Mouse (Mus musculus) CH12.LX (cell line): ENCODE measurements around the gene Ric8b. TPM values are rescaled to one million over a fixed set of nuclear protein-coding genes. Genes with fewer than 3 reads are reported as not detected.

ENCODE experiments used
- DNase-seq: peaks from one replicate; pipeline ENCODE4 v3.0.0-alpha.2; 2013; ENCODE audit errors: extremely low read depth
- H3K27ac ChIP-seq: 2 replicates; pipeline ENCODE4 v1.5.1; 2012; ENCODE audit warnings: low read depth, mild to moderate bottlenecking, control low read depth, moderate library complexity; ENCODE audit not compliant: insufficient read depth
- H3K27me3 ChIP-seq: replicated peaks from 2 replicates; pipeline ENCODE3; 2012; ENCODE audit warnings: inconsistent platforms
- H3K36me3 ChIP-seq, 2 experiments: replicated peaks in 1 of 2; 2 replicates each; pipeline versions ENCODE3 to v1.6.1; 2012; ENCODE audit warnings: inconsistent platforms in 1 of 2, low read length in 1 of 2, mild to moderate bottlenecking in 1 of 2, mixed read lengths in 1 of 2, moderate library complexity in 1 of 2; ENCODE audit not compliant: control insufficient read depth in 1 of 2, insufficient read depth in 1 of 2
- H3K4me1 ChIP-seq, 2 experiments: 2 replicates each; pipeline ENCODE4 v1.6.1; 2012; ENCODE audit warnings: inconsistent platforms in 1 of 2, moderate library complexity in 1 of 2; ENCODE audit not compliant: insufficient read depth in 2 of 2, control insufficient read depth in 1 of 2
- H3K4me2 ChIP-seq: 2 replicates; pipeline ENCODE4 v1.6.1; 2012; ENCODE audit warnings: low read depth, mild to moderate bottlenecking, control low read depth; ENCODE audit not compliant: poor library complexity, insufficient read depth, severe bottlenecking
- H3K4me3 ChIP-seq, 3 experiments: fragments of 150-350 bp in 1 of 3; sonication (generic) in 1 of 3; replicated peaks in 1 of 3; 2 replicates each; pipeline versions ENCODE3 to v1.5.1; 2011 to 2012; ENCODE audit warnings: low read depth in 2 of 3, low read length in 2 of 3, mild to moderate bottlenecking in 2 of 3, moderate library complexity in 2 of 3, control low read depth in 1 of 3, improper control_type of control experiment in 1 of 3, inconsistent platforms in 1 of 3, mixed read lengths in 1 of 3; ENCODE audit not compliant: poor library complexity in 1 of 3
- H3K79me2 ChIP-seq: replicated peaks from 2 replicates; pipeline ENCODE4 v1.6.1; 2012; ENCODE audit warnings: mild to moderate bottlenecking, moderate library complexity; ENCODE audit not compliant: control insufficient read depth, poor library complexity, insufficient read depth, severe bottlenecking; ENCODE audit errors: extremely low read depth
- H3K9ac ChIP-seq: 2 replicates; pipeline ENCODE4 v1.6.1; 2012; ENCODE audit warnings: low read depth, mild to moderate bottlenecking, control low read depth, moderate library complexity; ENCODE audit not compliant: insufficient read depth
- H3K9me3 ChIP-seq: replicated peaks from 2 replicates; pipeline ENCODE3; 2012; ENCODE audit warnings: low read length, inconsistent platforms, mixed read lengths
- BHLHE40 ChIP-seq: IDR thresholded peaks from 2 replicates; pipeline ENCODE4 v1.6.1; 2011; ENCODE audit warnings: mild to moderate bottlenecking, low read depth, low read length, improper control_type of control experiment
- CTCF ChIP-seq, 2 experiments: IDR thresholded peaks in 1 of 2; conservative IDR thresholded peaks in 1 of 2; 2 replicates each; pipeline ENCODE4 v1.5.1; 2011 to 2012; ENCODE audit warnings: low read depth in 2 of 2, low read length in 2 of 2, improper control_type of control experiment in 1 of 2, inconsistent platforms in 1 of 2, mild to moderate bottlenecking in 1 of 2, moderate library complexity in 1 of 2
- E2F4 ChIP-seq: IDR thresholded peaks from 2 replicates; pipeline ENCODE4 v1.6.1; 2011; ENCODE audit warnings: low read depth, low read length, improper control_type of control experiment; ENCODE audit not compliant: insufficient replicate concordance
- ELF1 ChIP-seq: IDR thresholded peaks from 2 replicates; pipeline ENCODE4 v1.6.1; 2014; ENCODE audit warnings: low read depth, mild to moderate bottlenecking, inconsistent platforms, low read length, improper control_type of control experiment
- EP300 ChIP-seq: IDR thresholded peaks from 2 replicates; pipeline ENCODE4 v1.6.1; 2011; ENCODE audit warnings: low read length, improper control_type of control experiment
- GABPA ChIP-seq: IDR thresholded peaks from 2 replicates; pipeline ENCODE4 v1.6.1; 2012; ENCODE audit warnings: low read depth, low read length, improper control_type of control experiment, inconsistent platforms; ENCODE audit not compliant: insufficient replicate concordance
- JUN ChIP-seq: IDR thresholded peaks from 2 replicates; pipeline ENCODE4 v1.6.1; 2011; ENCODE audit warnings: low read depth, mild to moderate bottlenecking, low read length, improper control_type of control experiment, moderate library complexity; ENCODE audit not compliant: insufficient read depth
- JUND ChIP-seq: conservative IDR thresholded peaks from 2 replicates; pipeline ENCODE4 v1.6.1; 2011; ENCODE audit warnings: low read depth, low read length, improper control_type of control experiment
- MAFK ChIP-seq: IDR thresholded peaks from 2 replicates; pipeline ENCODE4 v1.6.1; 2011; ENCODE audit warnings: low read length, improper control_type of control experiment; ENCODE audit not compliant: insufficient replicate concordance
- MEF2A ChIP-seq: IDR thresholded peaks from 2 replicates; pipeline ENCODE4 v1.6.1; 2014; ENCODE audit warnings: low read depth, mild to moderate bottlenecking, inconsistent platforms, low read length, improper control_type of control experiment, borderline replicate concordance
- MYC ChIP-seq: IDR thresholded peaks from 2 replicates; pipeline ENCODE4 v1.6.1; 2011; ENCODE audit warnings: low read depth, mild to moderate bottlenecking, improper control_type of control experiment, low read length
- NELFE ChIP-seq: IDR thresholded peaks from 2 replicates; pipeline ENCODE4 v1.6.1; 2011; ENCODE audit warnings: low read depth, low read length, improper control_type of control experiment
- NRF1 ChIP-seq: IDR thresholded peaks from 2 replicates; pipeline ENCODE4 v1.6.1; 2014; ENCODE audit warnings: low read depth, mild to moderate bottlenecking, inconsistent platforms, low read length, improper control_type of control experiment, moderate library complexity
- PAX5 ChIP-seq: IDR thresholded peaks from 2 replicates; pipeline ENCODE4 v1.6.1; 2012; ENCODE audit warnings: low read length, inconsistent platforms, mixed read lengths
- POLR2A ChIP-seq: IDR thresholded peaks from 2 replicates; pipeline ENCODE4 v1.6.1; 2011; ENCODE audit warnings: low read depth, mild to moderate bottlenecking, improper control_type of control experiment, low read length
- RCOR1 ChIP-seq: conservative IDR thresholded peaks from 2 replicates; pipeline ENCODE4 v1.6.1; 2012; ENCODE audit warnings: low read depth, mild to moderate bottlenecking, inconsistent platforms, low read length, improper control_type of control experiment
- SMC3 ChIP-seq: IDR thresholded peaks from 2 replicates; pipeline ENCODE4 v1.6.1; 2011; ENCODE audit warnings: low read depth, low read length, improper control_type of control experiment
- TCF12 ChIP-seq: IDR thresholded peaks from 2 replicates; pipeline ENCODE4 v1.6.1; 2014; ENCODE audit warnings: low read depth, mild to moderate bottlenecking, inconsistent platforms, low read length, improper control_type of control experiment
- UBTF ChIP-seq: IDR thresholded peaks from 2 replicates; pipeline ENCODE4 v1.6.1; 2012; ENCODE audit warnings: low read depth, mild to moderate bottlenecking, inconsistent platforms, low read length, improper control_type of control experiment, moderate library complexity
- USF1 ChIP-seq: IDR thresholded peaks from 2 replicates; pipeline ENCODE4 v1.6.1; 2014; ENCODE audit warnings: low read depth, mild to moderate bottlenecking, inconsistent platforms, low read length, improper control_type of control experiment
- USF2 ChIP-seq: conservative IDR thresholded peaks from 2 replicates; pipeline ENCODE4 v1.6.1; 2011; ENCODE audit warnings: low read depth, low read length, improper control_type of control experiment
- dilution Hi-C: fragments of 300-500 bp; cut with MboI; formaldehyde crosslinking; loops from 2 replicates; pipeline ENCODE4 v1.14.3; 2020; ENCODE audit warnings: low sequenced_read_pairs; ENCODE audit not compliant: extremely low pct_unique_long_range_greater_than_20kb, extremely low pct_ligation_motif_present
- in situ Hi-C: fragments of 300-500 bp; cut with MboI; formaldehyde crosslinking; loops from 3 replicates; pipeline ENCODE4 v1.14.3; 2019; ENCODE audit warnings: low sequenced_read_pairs, low pct_ligation_motif_present, low pct_unique_long_range_greater_than_20kb, mixed read lengths
- polyA plus RNA-seq: library from polyadenylated mRNA; unstranded; fragments of >175 nt; gene quantifications from 2 replicates; pipeline ENCODE4 v1.2.1, GENCODE M21; 2012; ENCODE audit warnings: low read depth; ENCODE audit not compliant: insufficient read length
- total RNA-seq, 2 experiments: library from RNA; depleted of rRNA; stranded (reverse); fragments of 300-350 nt in 1 of 2; fragments of >200 nt in 1 of 2; gene quantifications; 2 replicates each; pipeline ENCODE4 v1.2.3; 2012 to 2014

The Ric8b gene
- total and polyA plus RNA-seq, 3 experiments = 4.8 to 9.4 (median 6.3) TPM

GRCm38 (mm10) chr10:85014456-85014976, 97.1 kb downstream of the Ric8b start:
- dilution Hi-C loops (no loop called here), in situ Hi-C loops (no loop called here)
- H3K9me3 ChIP-seq = no peaks in the 10 kb centered on the region
- H3K36me3 ChIP-seq = peaks cover 13 to 87% of the 10 kb centered on the region in 2 experiments
- H3K4me3 ChIP-seq = no peak overlapping the region
- no peaks in the 10 kb centered on the region for H3K4me1 ChIP-seq
- TF ChIP-seq JUN (no peak), USF1 (no peak), MYC (no peak), SMC3 (no peak), CTCF (conservative IDR thresholded peaks at IDR 0.05 in 1 of 2, IDR thresholded peaks at IDR 0.05 in 1 of 2; ENCODE audit: low read depth in 2 of 2, low read length in 2 of 2) (no peak), JUND (no peak), GABPA (no peak), BHLHE40 (no peak), POLR2A (no peak), EP300 (no peak), RCOR1 (no peak), NRF1 (no peak), UBTF (no peak), USF2 (no peak)
- TF ChIP-seq, all 38 proteins: peak for 0
- Histone ChIP-seq H3K27me3 (no peaks in the 10 kb centered on the region), H3K9ac (no peak overlapping the region), H3K27ac (no peak overlapping the region), H3K79me2 (no peaks in the 10 kb centered on the region), H3K4me2 (no peak overlapping the region)
- no peak for DNase-seq

- dilution Hi-C loops = no loop called here
- no peak overlapping the region for H3K27ac ChIP-seq
- H3K4me1 ChIP-seq = no peaks in the 10 kb centered on the region
- no peak overlapping the region for H3K4me2 ChIP-seq
- H3K9me3 ChIP-seq = no peaks in the 10 kb centered on the region
- peaks cover 5 to 23% of the 10 kb centered on the region in 2 experiments for H3K36me3 ChIP-seq
- H3K4me3 ChIP-seq = no peak overlapping the region
- DNase-seq = no peak
- H3K27me3 ChIP-seq = no peaks in the 10 kb centered on the region
- TF ChIP-seq TCF12 (no peak), EP300 (no peak), CTCF (conservative IDR thresholded peaks at IDR 0.05 in 1 of 2, IDR thresholded peaks at IDR 0.05 in 1 of 2; ENCODE audit: low read depth in 2 of 2, low read length in 2 of 2) (no peak), JUND (no peak), NELFE (no peak), ELF1 (no peak), MEF2A (no peak), JUN (no peak), USF2 (no peak), MAFK (no peak), PAX5 (no peak), POLR2A (no peak), E2F4 (no peak)
- no peaks in the 10 kb centered on the region for H3K79me2 ChIP-seq
- no peak overlapping the region for H3K9ac ChIP-seq
- in situ Hi-C loops = no loop called here
Observed at GRCm38 (mm10) chr10:85022647-85023312, 105.4 kb downstream of the Ric8b start.
